Mouse (Mus musculus) intestine, postnatal 0 days (tissue): ENCODE data around the gene Fcrl5. TPM values are rescaled to one million over a fixed set of nuclear protein-coding genes. Genes with fewer than 3 reads are reported as not detected.

Source experiments
- ATAC-seq: fragments of 200-750 bp; cut with Nextera tagmentation; 2 replicates; pipeline ENCODE4 v1.8.0; 2017; ENCODE audit warnings: mild to moderate bottlenecking, moderate TSS enrichment, moderate library complexity
- H3K27ac ChIP-seq: fragments of 300-500 bp; sonication (generic); 2 replicates; pipeline ENCODE4 v1.5.1; 2014; ENCODE audit warnings: mild to moderate bottlenecking, low read depth, low read length, moderate library complexity
- H3K27me3 ChIP-seq: fragments of 300-500 bp; sonication (generic); replicated peaks from 2 replicates; pipeline ENCODE4 v1.6.1; 2014; ENCODE audit warnings: low read length, mixed read lengths; ENCODE audit not compliant: control insufficient read depth, insufficient read depth
- H3K36me3 ChIP-seq: fragments of 300-500 bp; sonication (generic); 2 replicates; pipeline ENCODE4 v1.6.1; 2014; ENCODE audit warnings: mild to moderate bottlenecking, moderate library complexity; ENCODE audit not compliant: control insufficient read depth, insufficient read depth
- H3K4me1 ChIP-seq: fragments of 300-500 bp; sonication (generic); replicated peaks from 2 replicates; pipeline ENCODE4 v1.6.1; 2014; ENCODE audit warnings: antibody characterized with exemption, low read length, mixed read lengths; ENCODE audit not compliant: control insufficient read depth, insufficient read depth
- H3K4me2 ChIP-seq: fragments of 300-500 bp; sonication (generic); replicated peaks from 2 replicates; pipeline ENCODE4 v1.6.1; 2014; ENCODE audit warnings: low read depth, mild to moderate bottlenecking, moderate library complexity
- H3K4me3 ChIP-seq: fragments of 300-500 bp; sonication (generic); 2 replicates; pipeline ENCODE4 v1.5.1; 2014; ENCODE audit warnings: low read depth, low read length
- H3K9ac ChIP-seq: fragments of 300-500 bp; sonication (generic); 2 replicates; pipeline ENCODE4 v1.6.1; 2014; ENCODE audit warnings: mild to moderate bottlenecking, low read depth, low read length
- H3K9me3 ChIP-seq: fragments of 300-500 bp; sonication (generic); 2 replicates; pipeline ENCODE4 v1.6.1; 2016; ENCODE audit warnings: mixed run types; ENCODE audit not compliant: control insufficient read depth
- CTCF ChIP-seq: sonication (generic); IDR thresholded peaks from 2 replicates; pipeline ENCODE4 v1.5.1; 2016; ENCODE audit warnings: low read depth, mild to moderate bottlenecking, control low read depth, antibody characterized with exemption, moderate library complexity
- WGBS: fragments of 180-500 bp; shearing (Covaris S2); extraction: QIAGEN DNeasy Blood & Tissue Kit; methylation state at CpG from one replicate; pipeline ENCODE4 v1.1.7; 2014; 5-methylcytosine and 5-hydroxymethylcytosine counted together
- polyA plus RNA-seq: library from polyadenylated mRNA; unstranded; fragments of >200 nt; fragmentation: Nextera tagmentation; extraction: Ambion mirVana; gene quantifications from 2 replicates; pipeline ENCODE4 v1.2.1, GENCODE M21; 2015

Gene Fcrl5
- polyA plus RNA-seq, 1 experiment from 2014 or later = not detected

- no peak overlapping the region for H3K27ac ChIP-seq
- no peaks in the 10 kb centered on the region for H3K27me3 ChIP-seq
- no peak overlapping the region for H3K4me3 ChIP-seq
- H3K4me2 ChIP-seq = no peak overlapping the region
- WGBS = 75% methylated on average over 7 of the region's 7 CpGs
- H3K36me3 ChIP-seq = peaks cover 15% of the 10 kb centered on the region
- H3K4me1 ChIP-seq = no peaks in the 10 kb centered on the region
- no peak overlapping the region for H3K9ac ChIP-seq
- no peaks in the 10 kb centered on the region for H3K9me3 ChIP-seq
- TF ChIP-seq CTCF = no peak
- ATAC-seq = no peak
Measured at GRCm38 (mm10) chr3:87542481-87543215, 107.1 kb downstream of the Fcrl5 start.

- no peaks in the 10 kb centered on the region for H3K36me3 ChIP-seq
- H3K4me1 ChIP-seq = no peaks in the 10 kb centered on the region
- H3K9me3 ChIP-seq = no peaks in the 10 kb centered on the region
- no peak overlapping the region for H3K9ac ChIP-seq
- WGBS = 96% methylated on average over 3 of the region's 3 CpGs
- ATAC-seq = no peak
- no peak overlapping the region for H3K4me2 ChIP-seq
- no peak overlapping the region for H3K27ac ChIP-seq
- H3K4me3 ChIP-seq = no peak overlapping the region
- TF ChIP-seq CTCF = no peak
- no peaks in the 10 kb centered on the region; the same call in 1 of the 2 replicates for H3K27me3 ChIP-seq
Measured at GRCm38 (mm10) chr3:87545554-87545953, 110.0 kb downstream of the Fcrl5 start.

- no peaks in the 10 kb centered on the region for H3K36me3 ChIP-seq
- no peak overlapping the region for H3K4me2 ChIP-seq
- no peaks in the 10 kb centered on the region; the same call in 1 of the 2 replicates for H3K27me3 ChIP-seq
- no peak overlapping the region for H3K9ac ChIP-seq
- H3K9me3 ChIP-seq = no peaks in the 10 kb centered on the region
- 82% methylated on average over 10 of the region's 10 CpGs for WGBS
- ATAC-seq = no peak
- no peak overlapping the region for H3K4me3 ChIP-seq
- H3K4me1 ChIP-seq = no peaks in the 10 kb centered on the region
- no peak overlapping the region for H3K27ac ChIP-seq
- TF ChIP-seq CTCF = no peak
Measured at GRCm38 (mm10) chr3:87546291-87546721, 110.7 kb downstream of the Fcrl5 start.

GRCm38 (mm10) chr3:87549908-87550307 is 114.3 kb downstream of the Fcrl5 start:
- H3K27me3 ChIP-seq = peaks cover 4% of the 10 kb centered on the region; the same call in 1 of the 2 replicates
- H3K4me2 ChIP-seq = no peak overlapping the region
- no peak overlapping the region for H3K27ac ChIP-seq
- no peak for TF ChIP-seq CTCF
- WGBS = 21% methylated on average over 14 of the region's 14 CpGs
- H3K4me1 ChIP-seq = no peaks in the 10 kb centered on the region
- H3K9ac ChIP-seq = no peak overlapping the region
- no peaks in the 10 kb centered on the region for H3K36me3 ChIP-seq
- no peaks in the 10 kb centered on the region for H3K9me3 ChIP-seq
- ATAC-seq = no peak
- H3K4me3 ChIP-seq = no peak overlapping the region

Other genes starting within 250 kb of the Fcrl5 start
- 1.3 and 1.9 TPM in 2 replicates for gene Fcrls, start 172.0 kb upstream of the Fcrl5 start, polyA plus RNA-seq
- not detected in 2 replicates for gene Cd5l, start 77.9 kb upstream of the Fcrl5 start, polyA plus RNA-seq
- gene Fcrl1, start 59.4 kb upstream of the Fcrl5 start, polyA plus RNA-seq = 0.25 and 0.59 TPM in 2 replicates
- 9.5 and 11.2 TPM in 2 replicates for gene Etv3, start 89.6 kb downstream of the Fcrl5 start, polyA plus RNA-seq
- gene Arhgef11, start 181.8 kb downstream of the Fcrl5 start, polyA plus RNA-seq = 6.5 and 7.6 TPM in 2 replicates